Mouse (Mus musculus) heart, embryonic 11.5 days (tissue): Measurements from ENCODE around the gene Tesk2. TPM values are rescaled to one million over a fixed set of nuclear protein-coding genes. Genes with fewer than 3 reads are reported as not detected.
A peak's percentile ranks its signal among the peaks of the same experiment; 100 is the strongest.

Source experiments
- ATAC-seq: fragments of 200-750 bp; cut with Nextera tagmentation; replicated peaks from 2 replicates; pipeline ENCODE4 v1.8.0; 2017; ENCODE audit warnings: moderate library complexity; ENCODE audit not compliant: insufficient number of reproducible peaks, low FRiP score, low TSS enrichment
- H3K27ac ChIP-seq: fragments of 300-500 bp; sonication (generic); 2 replicates; pipeline ENCODE4 v1.5.1; 2014; ENCODE audit warnings: mild to moderate bottlenecking, low read depth, low read length
- H3K27me3 ChIP-seq: fragments of 300-500 bp; sonication (generic); 2 replicates; pipeline ENCODE4 v1.6.1; 2014; ENCODE audit warnings: mild to moderate bottlenecking, low read length, mixed read lengths; ENCODE audit not compliant: control insufficient read depth, insufficient read depth
- H3K36me3 ChIP-seq: fragments of 300-500 bp; sonication (generic); 2 replicates; pipeline ENCODE4 v1.6.1; 2014; ENCODE audit warnings: mild to moderate bottlenecking, low read length, moderate library complexity, mixed read lengths; ENCODE audit not compliant: control insufficient read depth, insufficient read depth
- H3K4me1 ChIP-seq: fragments of 300-500 bp; sonication (generic); 2 replicates; pipeline ENCODE4 v1.6.1; 2014; ENCODE audit warnings: low read length; ENCODE audit not compliant: control insufficient read depth, insufficient read depth
- H3K4me2 ChIP-seq: fragments of 300-500 bp; sonication (generic); 2 replicates; pipeline ENCODE4 v1.6.1; 2014; ENCODE audit warnings: mild to moderate bottlenecking, moderate library complexity
- H3K4me3 ChIP-seq: fragments of 300-500 bp; sonication (generic); 2 replicates; pipeline ENCODE4 v1.5.1; 2014; ENCODE audit warnings: low read depth, low read length
- H3K9ac ChIP-seq: fragments of 300-500 bp; sonication (generic); 2 replicates; pipeline ENCODE4 v1.6.1; 2014; ENCODE audit warnings: mild to moderate bottlenecking, low read depth, low read length, moderate library complexity
- H3K9me3 ChIP-seq: fragments of 300-500 bp; sonication (generic); replicated peaks from 2 replicates; pipeline ENCODE4 v1.6.1; 2016; ENCODE audit warnings: low read length; ENCODE audit not compliant: control insufficient read depth
- WGBS: fragments of 180-500 bp; shearing (Covaris S2); extraction: QIAGEN DNeasy Blood & Tissue Kit; methylation state at CpG from one replicate; pipeline ENCODE4 v1.1.7; 2014; ENCODE audit not compliant: insufficient replicate concordance; 5-methylcytosine and 5-hydroxymethylcytosine counted together
- polyA plus RNA-seq: library from polyadenylated mRNA; unstranded; fragments of >200 nt; fragmentation: Nextera tagmentation; extraction: Ambion mirVana; gene quantifications from 2 replicates; pipeline ENCODE4 v1.2.1, GENCODE M21; 2014

Gene Tesk2
- polyA plus RNA-seq, 1 experiment from 2014 or later = 3.2 TPM

DNA sequence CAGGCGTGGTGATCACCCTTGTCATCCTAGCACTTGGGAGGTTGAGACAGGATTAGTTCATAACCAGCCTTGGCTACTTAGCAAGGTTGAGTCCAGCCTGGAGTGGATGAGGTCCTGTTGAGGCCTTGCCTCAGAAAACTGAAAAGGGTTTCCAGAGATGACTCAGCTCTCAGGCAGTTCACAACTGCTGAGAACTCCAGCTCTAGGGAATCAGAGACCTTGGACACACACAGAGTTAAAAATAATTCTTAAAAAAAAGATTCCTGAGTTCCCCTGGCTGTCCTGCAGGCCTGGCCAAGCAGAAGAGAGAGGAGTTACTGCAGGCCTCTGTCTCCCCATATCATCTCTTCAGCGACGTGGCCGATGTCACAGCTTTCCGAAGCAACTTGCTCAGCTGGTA lies 94.5 kb downstream of the Tesk2 start:
- Histone ChIP-seq H3K4me3 (no peak overlapping the region), H3K4me2 (no peak overlapping the region), H3K9me3 (no peaks in the 10 kb centered on the region), H3K27ac (no peak overlapping the region), H3K36me3 (no peaks in the 10 kb centered on the region; the same call in none of the 2 replicates), H3K9ac (no peak overlapping the region), H3K4me1 (0 out of 2 replicates have a peak, but pooled peaks cover under 1% of the 10 kb centered on the region), H3K27me3 (peaks cover 10% of the 10 kb centered on the region)
- 81% methylated on average over 5 of the region's 5 CpGs for WGBS
- ATAC-seq = no peak

DNA sequence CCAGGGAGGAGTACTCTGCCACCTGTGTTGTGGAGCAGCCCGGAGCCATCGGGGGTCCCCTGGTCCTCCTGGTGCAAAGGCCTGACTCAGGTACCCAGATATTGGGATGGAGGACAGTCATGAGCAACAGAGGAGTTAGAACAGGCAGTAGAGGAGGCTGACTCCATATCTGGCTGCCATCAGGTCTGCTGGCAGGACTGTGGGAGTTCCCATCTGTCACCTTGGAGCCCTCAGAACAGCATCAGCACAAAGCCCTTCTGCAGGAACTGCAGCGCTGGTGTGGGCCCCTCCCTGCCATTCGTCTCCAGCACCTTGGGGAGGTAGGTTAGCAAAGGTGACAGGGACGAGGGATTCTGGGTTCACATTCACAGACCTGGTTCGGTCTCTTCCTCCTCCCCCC lies 96.7 kb downstream of the Tesk2 start:
- Histone ChIP-seq H3K9ac (no peak overlapping the region), H3K4me1 (peaks cover 8% of the 10 kb centered on the region; the same call in 1 of the 2 replicates), H3K36me3 (no peaks in the 10 kb centered on the region; the same call in none of the 2 replicates), H3K4me2 (no peak overlapping the region), H3K27ac (no peak overlapping the region), H3K4me3 (no peak overlapping the region), H3K9me3 (no peaks in the 10 kb centered on the region), H3K27me3 (peaks cover 19% of the 10 kb centered on the region)
- 85% methylated on average over 6 of the region's 6 CpGs for WGBS
- no peak for ATAC-seq

DNA sequence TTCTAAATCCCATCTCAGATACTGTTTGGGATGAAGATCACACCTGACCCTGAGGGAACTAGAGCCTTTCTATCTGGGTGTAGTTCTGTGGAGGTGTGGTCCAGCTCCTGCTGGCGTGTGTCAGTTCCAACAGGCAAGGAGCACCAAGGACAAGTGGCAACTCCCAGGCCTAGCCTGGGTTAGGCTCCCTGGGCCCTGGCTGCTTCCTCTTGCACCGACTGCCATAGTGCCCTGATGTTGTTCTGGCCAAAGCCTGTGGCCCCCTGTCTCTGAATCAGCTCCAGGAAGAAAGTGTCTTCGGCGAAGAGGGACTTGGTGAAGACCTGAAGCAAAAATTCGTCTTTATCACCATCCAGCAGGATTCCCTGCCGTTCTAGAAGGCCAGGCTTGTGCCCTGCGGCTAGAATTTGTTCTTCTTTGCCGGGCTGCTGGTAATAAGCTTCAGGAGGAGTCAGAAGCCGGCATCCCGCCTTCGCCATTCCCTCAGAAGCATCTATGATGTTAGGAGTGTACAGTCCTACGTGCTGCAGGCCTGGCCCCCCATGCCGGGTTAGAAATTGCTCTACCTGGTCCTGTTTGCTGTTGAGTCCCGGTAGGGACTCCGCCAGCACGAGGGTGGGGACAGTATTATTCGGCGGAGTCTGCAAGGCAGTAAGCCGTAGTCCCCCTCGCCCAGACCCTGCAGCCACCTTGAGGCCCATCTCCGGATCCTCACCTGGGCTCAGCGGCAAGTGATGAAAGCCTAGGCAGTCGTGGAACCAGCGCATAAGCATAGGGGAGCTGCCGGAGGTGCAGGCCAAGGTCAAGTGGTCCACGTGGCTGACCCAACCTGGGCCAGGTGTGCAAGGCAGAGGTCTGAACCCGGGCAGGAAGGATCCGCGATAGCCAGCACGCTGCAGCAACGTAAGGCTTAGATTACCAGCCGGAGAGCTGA lies 99.5 kb downstream of the Tesk2 start:
- Histone ChIP-seq H3K9me3 (no peaks in the 10 kb centered on the region), H3K36me3 (no peaks in the 10 kb centered on the region; the same call in none of the 2 replicates), H3K9ac (peak overlapping the region; percentile 72; the same call in 1 of the 2 replicates), H3K27me3 (peaks cover 19% of the 10 kb centered on the region), H3K4me3 (peak overlapping the region; percentile 54), H3K4me2 (peak overlapping the region; percentile 99), H3K27ac (no peak overlapping the region), H3K4me1 (peaks cover 12% of the 10 kb centered on the region; the same call in 1 of the 2 replicates)
- ATAC-seq = 0 out of 2 replicates have a peak, but pooled peaks have one; percentile 9
- WGBS = 20% methylated on average over 32 of the region's 32 CpGs

DNA sequence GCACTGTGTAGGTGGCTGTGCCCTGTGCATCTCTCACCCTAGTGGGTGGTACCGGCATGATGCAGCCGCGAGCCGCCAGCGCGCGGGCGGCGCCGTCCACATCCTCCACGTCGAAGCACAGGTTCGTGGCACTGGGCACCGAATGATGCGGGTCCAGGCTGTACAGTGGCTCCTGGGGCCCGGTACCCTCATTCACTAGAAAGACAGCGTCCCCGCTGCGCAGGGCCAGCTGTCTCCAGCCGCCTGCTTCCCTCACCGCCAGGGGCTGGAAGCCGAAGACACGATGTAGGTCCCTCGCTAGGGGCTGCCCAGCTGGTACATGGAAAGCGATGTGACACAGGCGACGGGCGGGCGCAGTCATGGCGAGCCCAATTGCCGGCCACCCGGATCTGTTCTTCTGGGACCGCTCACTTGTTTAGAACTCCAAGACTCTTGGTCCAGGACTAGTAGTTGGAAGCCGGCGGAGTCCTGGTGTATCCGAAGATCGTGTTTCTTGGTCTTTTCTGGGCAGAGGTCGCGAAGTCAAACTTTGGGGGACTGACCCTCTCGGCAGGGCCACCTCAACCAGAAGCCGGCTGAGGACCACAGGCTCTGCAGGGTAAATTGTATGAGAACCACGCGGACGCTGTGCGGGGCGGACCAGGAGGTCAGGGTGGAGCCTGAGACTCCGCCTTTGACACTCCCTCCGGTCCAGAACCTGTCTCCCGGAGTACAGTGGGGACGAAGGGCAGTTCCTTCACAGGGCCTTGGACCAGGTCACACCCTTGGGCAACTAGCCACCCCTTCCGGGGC lies 100.3 kb downstream of the Tesk2 start:
- Histone ChIP-seq H3K9ac (peak overlapping the region; percentile 72), H3K27me3 (peaks cover 19% of the 10 kb centered on the region), H3K4me2 (peak overlapping the region; percentile 99), H3K4me3 (peak overlapping the region; percentile 54), H3K4me1 (peaks cover 15% of the 10 kb centered on the region; the same call in 1 of the 2 replicates), H3K9me3 (no peaks in the 10 kb centered on the region), H3K36me3 (no peaks in the 10 kb centered on the region; the same call in 1 of the 2 replicates), H3K27ac (no peak overlapping the region)
- ATAC-seq = peak; percentile 71
- under 1% methylated on average over 51 of the region's 51 CpGs for WGBS

DNA sequence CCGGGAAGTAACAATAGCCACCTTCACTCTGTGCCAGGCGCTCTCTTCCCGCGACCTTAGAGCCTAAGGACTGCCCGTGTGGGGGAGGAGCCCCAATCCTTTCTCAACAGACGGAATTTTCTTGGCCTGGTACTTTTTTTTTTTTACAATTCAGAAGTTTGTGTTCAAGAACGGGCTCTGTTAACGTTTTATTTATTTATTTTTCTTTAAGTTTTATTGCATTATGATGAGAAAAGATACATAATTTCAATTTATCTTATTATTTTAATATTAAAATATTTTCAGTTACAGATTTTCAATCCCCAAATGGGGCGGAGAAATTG lies 100.9 kb downstream of the Tesk2 start, which contains the start of gene Hpdl:
Hpdl (minus strand) TSS at position 14 of the 323 bp plus-strand sequence.
- peak within 1 kb of the TSS; percentile 72 for H3K9ac ChIP-seq
- peak within 1 kb of the TSS; percentile 54 for H3K4me3 ChIP-seq
- WGBS = 12% methylated on average over 9 of the region's 9 CpGs
- H3K4me2 ChIP-seq = peak within 1 kb of the TSS; percentile 99
- no peaks in the 10 kb centered on the region; the same call in 1 of the 2 replicates for H3K36me3 ChIP-seq
- peaks cover 19% of the 10 kb centered on the region for H3K27me3 ChIP-seq
- ATAC-seq = no peak
- peaks cover 15% of the 10 kb centered on the region; the same call in 1 of the 2 replicates for H3K4me1 ChIP-seq
- no peaks in the 10 kb centered on the region for H3K9me3 ChIP-seq
- no peak within 1 kb of the TSS for H3K27ac ChIP-seq

DNA sequence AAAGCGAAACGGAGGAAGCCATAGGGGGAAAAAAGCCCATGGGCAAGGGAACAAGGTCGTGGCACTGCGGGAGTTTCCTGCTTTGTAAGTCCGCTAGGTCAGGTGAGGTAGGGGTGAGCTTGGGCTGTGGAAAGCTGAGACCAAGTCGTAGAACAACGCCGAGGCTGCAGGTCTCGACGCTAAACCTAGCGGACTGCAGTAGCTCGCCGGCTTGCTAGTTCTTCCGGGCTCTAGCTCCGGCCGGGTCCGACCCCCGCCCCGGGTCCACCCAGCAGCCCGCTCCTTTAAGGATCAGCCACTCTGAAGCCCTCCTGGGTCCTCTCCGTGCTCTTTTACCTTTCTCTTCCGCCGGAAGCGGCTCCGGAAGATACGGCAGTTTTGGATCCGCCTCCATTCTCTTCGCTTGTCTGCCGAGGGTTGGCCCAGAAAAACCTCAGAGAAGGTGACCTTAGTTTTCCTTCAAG lies 103.8 kb downstream of the Tesk2 start:
- ATAC-seq = peak; percentile 29; the same call in 1 of the 2 replicates
- peaks cover 15% of the 10 kb centered on the region; the same call in 1 of the 2 replicates for H3K4me1 ChIP-seq

DNA sequence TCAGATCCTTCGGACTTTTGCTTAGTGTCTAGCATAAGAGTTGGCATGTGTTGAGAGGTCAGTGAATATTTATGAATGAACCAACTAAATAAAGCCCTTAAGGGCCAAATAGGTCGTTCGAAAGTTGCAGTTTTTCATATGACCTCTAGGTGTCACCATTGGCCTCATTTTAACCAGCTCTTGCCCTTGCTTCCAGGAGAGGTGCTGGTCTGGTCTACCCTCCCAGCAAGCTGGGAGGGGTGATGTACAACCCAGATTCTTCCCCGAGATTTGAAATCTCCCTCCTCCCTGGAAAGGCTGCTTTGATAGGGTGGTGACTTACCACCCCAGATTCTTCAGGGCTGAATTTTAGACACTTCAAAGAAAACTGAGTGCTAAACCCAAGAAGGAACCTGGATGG lies 107.1 kb downstream of the Tesk2 start:
- ATAC-seq = no peak
- 2% methylated on average over 4 of the region's 4 CpGs for WGBS

More for the DNA sequence above, 103.8 kb downstream of the Tesk2 start:
- Histone ChIP-seq H3K27ac (peak overlapping the region; percentile 79; the same call in 1 of the 2 replicates), H3K9ac (peak overlapping the region; percentile 85), H3K36me3 (no peaks in the 10 kb centered on the region), H3K27me3 (peaks cover 15% of the 10 kb centered on the region), H3K4me3 (peak overlapping the region; percentile 65), H3K9me3 (no peaks in the 10 kb centered on the region), H3K4me2 (peak overlapping the region; percentile 79)
- under 1% methylated on average over 29 of the region's 29 CpGs for WGBS

More for the DNA sequence above, 107.1 kb downstream of the Tesk2 start:
- Histone ChIP-seq H3K4me1 (peaks cover 6% of the 10 kb centered on the region; the same call in 1 of the 2 replicates), H3K4me3 (no peak overlapping the region), H3K36me3 (no peaks in the 10 kb centered on the region), H3K9me3 (no peaks in the 10 kb centered on the region), H3K27ac (no peak overlapping the region), H3K27me3 (no peaks in the 10 kb centered on the region), H3K9ac (no peak overlapping the region), H3K4me2 (no peak overlapping the region)
